Mouse (Mus musculus) liver, adult (tissue): Measurements from ENCODE around the gene Tbc1d8.

Experiments used
- GATA4 ChIP-seq: IDR thresholded peaks from 2 replicates; pipeline ENCODE4 v1.6.1; 2014; ENCODE audit warnings: mild to moderate bottlenecking, low read length; ENCODE audit not compliant: insufficient replicate concordance

Gene Tbc1d8

GRCm38 (mm10) chr1:39478057-39478895, at the start of gene Tbc1d8:
Gene Tbc1d8, minus strand, starts transcription at chr1:39478755.
- no peak for TF ChIP-seq GATA4

GRCm38 (mm10) chr1:39528319-39528718, 49.8 kb upstream of the Tbc1d8 start:
- no peak for TF ChIP-seq GATA4

- no peak for TF ChIP-seq GATA4
Observed at GRCm38 (mm10) chr1:39527432-39527831, 48.9 kb upstream of the Tbc1d8 start.

GRCm38 (mm10) chr1:39526371-39527167, 48.0 kb upstream of the Tbc1d8 start:
- no peak for TF ChIP-seq GATA4

GRCm38 (mm10) chr1:39525763-39526162, 47.2 kb upstream of the Tbc1d8 start:
- TF ChIP-seq GATA4 = no peak

GRCm38 (mm10) chr1:39522519-39522918, 44.0 kb upstream of the Tbc1d8 start:
- no peak for TF ChIP-seq GATA4

GRCm38 (mm10) chr1:39521326-39521725, 42.8 kb upstream of the Tbc1d8 start:
- TF ChIP-seq GATA4 = no peak

- TF ChIP-seq GATA4 = no peak
Observed at GRCm38 (mm10) chr1:39515303-39515991, 36.9 kb upstream of the Tbc1d8 start.

- TF ChIP-seq GATA4 = no peak
Observed at GRCm38 (mm10) chr1:39512183-39512582, 33.6 kb upstream of the Tbc1d8 start.

- no peak for TF ChIP-seq GATA4
Observed at GRCm38 (mm10) chr1:39511775-39512174, 33.2 kb upstream of the Tbc1d8 start.

GRCm38 (mm10) chr1:39505600-39505999, 27.0 kb upstream of the Tbc1d8 start:
- TF ChIP-seq GATA4 = no peak

- no peak for TF ChIP-seq GATA4
Observed at GRCm38 (mm10) chr1:39504261-39504660, 25.7 kb upstream of the Tbc1d8 start.

- TF ChIP-seq GATA4 = no peak
Observed at GRCm38 (mm10) chr1:39502817-39503633, 24.5 kb upstream of the Tbc1d8 start.

GRCm38 (mm10) chr1:39499485-39499941, 21.0 kb upstream of the Tbc1d8 start:
- no peak for TF ChIP-seq GATA4

GRCm38 (mm10) chr1:39497748-39498147, 19.2 kb upstream of the Tbc1d8 start:
- no peak for TF ChIP-seq GATA4
